Mouse (Mus musculus) neural tube, embryonic 11.5 days (tissue): ENCODE results near the gene Tnfsf10. TPM values are rescaled to one million over a fixed set of nuclear protein-coding genes. Genes with fewer than 3 reads are reported as not detected.
"Not testable (repeated sequence)": the region's sequence is repeated elsewhere in the genome, so short reads cannot be mapped to it uniquely, and the experiment has no call there.

ENCODE experiments used
- ATAC-seq: fragments of 200-750 bp; cut with Nextera tagmentation; 2 replicates; pipeline ENCODE4 v1.8.0; 2017; ENCODE audit warnings: moderate number of reproducible peaks, mild to moderate bottlenecking, moderate TSS enrichment, moderate library complexity; ENCODE audit not compliant: insufficient read depth, low FRiP score, low TSS enrichment
- DNase-seq: peaks from one replicate; pipeline ENCODE4 v3.0.0-alpha.2; 2015; ENCODE audit warnings: low spot score
- H3K27ac ChIP-seq: fragments of 300-500 bp; sonication (generic); 2 replicates; pipeline ENCODE4 v1.5.1; 2014; ENCODE audit warnings: low read depth, mild to moderate bottlenecking, low read length
- H3K27me3 ChIP-seq: fragments of 300-500 bp; sonication (generic); 2 replicates; pipeline ENCODE4 v1.6.1; 2014; ENCODE audit warnings: mild to moderate bottlenecking, low read length, mixed read lengths; ENCODE audit not compliant: control insufficient read depth, insufficient read depth
- H3K36me3 ChIP-seq: fragments of 300-500 bp; sonication (generic); 2 replicates; pipeline ENCODE4 v1.6.1; 2014; ENCODE audit warnings: mild to moderate bottlenecking, low read length, moderate library complexity, mixed read lengths; ENCODE audit not compliant: control insufficient read depth, insufficient read depth
- H3K4me1 ChIP-seq: fragments of 300-500 bp; sonication (generic); 2 replicates; pipeline ENCODE4 v1.6.1; 2014; ENCODE audit warnings: low read length, mixed read lengths; ENCODE audit not compliant: control insufficient read depth, insufficient read depth
- H3K4me2 ChIP-seq: fragments of 300-500 bp; sonication (generic); 2 replicates; pipeline ENCODE4 v1.6.1; 2014; ENCODE audit warnings: low read depth, mild to moderate bottlenecking, moderate library complexity
- H3K4me3 ChIP-seq: fragments of 300-500 bp; sonication (generic); 2 replicates; pipeline ENCODE4 v1.5.1; 2014; ENCODE audit warnings: low read depth, low read length
- H3K9ac ChIP-seq: fragments of 300-500 bp; sonication (generic); 2 replicates; pipeline ENCODE4 v1.6.1; 2014; ENCODE audit warnings: mild to moderate bottlenecking, low read length
- H3K9me3 ChIP-seq: fragments of 300-500 bp; sonication (generic); 2 replicates; pipeline ENCODE4 v1.6.1; 2016; ENCODE audit warnings: low read length; ENCODE audit not compliant: control insufficient read depth
- WGBS: fragments of 180-500 bp; shearing (Covaris S2); extraction: QIAGEN DNeasy Blood & Tissue Kit; methylation state at CpG from one replicate; pipeline ENCODE4 v1.1.7; 2014; 5-methylcytosine and 5-hydroxymethylcytosine counted together
- polyA plus RNA-seq: library from polyadenylated mRNA; unstranded; fragments of >200 nt; fragmentation: Nextera tagmentation; extraction: Ambion mirVana; gene quantifications from 2 replicates; pipeline ENCODE4 v1.2.1, GENCODE M21; 2014

Gene Tnfsf10
- polyA plus RNA-seq, 1 experiment from 2014 or later, result not detected

GRCm38 (mm10) chr3:27283071-27283713 lies 33.6 kb upstream of the Tnfsf10 start:
- Histone ChIP-seq H3K9ac (0 out of 2 replicates have a peak overlapping the region, but pooled peaks have one; percentile 24), H3K4me1 (no peaks in the 10 kb centered on the region), H3K9me3 (no peaks in the 10 kb centered on the region), H3K27ac (no peak overlapping the region), H3K4me2 (peak overlapping the region; percentile 57), H3K27me3 (no peaks in the 10 kb centered on the region), H3K36me3 (no peaks in the 10 kb centered on the region), H3K4me3 (peak overlapping the region; percentile 20)
- 6% methylated on average over 27 of the region's 27 CpGs for WGBS
- no peak for DNase-seq
- peak; percentile 13; the same call in 1 of the 2 replicates for ATAC-seq

- Histone ChIP-seq H3K36me3 (no peaks in the 10 kb centered on the region), H3K9ac (no peak overlapping the region), H3K27me3 (no peaks in the 10 kb centered on the region), H3K9me3 (no peaks in the 10 kb centered on the region), H3K4me1 (no peaks in the 10 kb centered on the region), H3K4me2 (no peak overlapping the region), H3K27ac (no peak overlapping the region), H3K4me3 (no peak overlapping the region)
- 64% methylated on average over 7 of the region's 7 CpGs for WGBS
- ATAC-seq (no peak), DNase-seq (no peak)
These were observed 33.0 kb upstream of the Tnfsf10 start for GRCm38 (mm10) chr3:27283796-27284195.

DNA sequence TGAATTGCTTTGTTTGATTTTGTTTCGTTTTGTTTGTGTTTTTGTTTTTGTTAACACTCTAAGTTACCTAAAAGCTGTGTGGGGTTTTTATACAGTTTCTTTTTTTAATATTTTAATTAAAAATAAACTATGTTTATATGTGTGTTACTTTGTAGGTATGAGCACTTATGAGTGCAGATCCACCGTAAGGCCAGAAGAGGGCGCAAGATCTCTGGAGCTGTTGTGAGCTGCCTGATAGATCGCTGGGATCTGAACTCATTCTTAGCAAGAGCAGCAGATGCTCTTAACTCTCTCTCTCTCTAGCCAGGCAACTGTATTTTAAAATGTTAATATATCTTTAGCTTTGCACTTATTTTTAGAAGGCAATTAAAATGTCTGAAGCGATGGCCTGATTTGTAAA lies 32.6 kb upstream of the Tnfsf10 start:
- no peaks in the 10 kb centered on the region for H3K36me3 ChIP-seq
- H3K27ac ChIP-seq, result no peak overlapping the region
- no peak for ATAC-seq
- no peaks in the 10 kb centered on the region for H3K4me1 ChIP-seq
- H3K4me3 ChIP-seq, result no peak overlapping the region
- no peaks in the 10 kb centered on the region for H3K27me3 ChIP-seq
- H3K4me2 ChIP-seq, result no peak overlapping the region
- no peak for DNase-seq
- no peak overlapping the region for H3K9ac ChIP-seq
- 90% methylated on average over 5 of the region's 5 CpGs for WGBS
- no peaks in the 10 kb centered on the region for H3K9me3 ChIP-seq

- H3K27me3 ChIP-seq, result no peaks in the 10 kb centered on the region
- ATAC-seq, result no peak
- no peaks in the 10 kb centered on the region for H3K4me1 ChIP-seq
- H3K4me2 ChIP-seq, result no peak overlapping the region
- no peaks in the 10 kb centered on the region for H3K36me3 ChIP-seq
- no peaks in the 10 kb centered on the region for H3K9me3 ChIP-seq
- no peak overlapping the region for H3K4me3 ChIP-seq
- DNase-seq, result no peak
- H3K9ac ChIP-seq, result no peak overlapping the region
- WGBS, result 84% methylated on average over 9 of the region's 9 CpGs
- no peak overlapping the region for H3K27ac ChIP-seq
These were observed 31.8 kb upstream of the Tnfsf10 start for GRCm38 (mm10) chr3:27285072-27285471.

DNA sequence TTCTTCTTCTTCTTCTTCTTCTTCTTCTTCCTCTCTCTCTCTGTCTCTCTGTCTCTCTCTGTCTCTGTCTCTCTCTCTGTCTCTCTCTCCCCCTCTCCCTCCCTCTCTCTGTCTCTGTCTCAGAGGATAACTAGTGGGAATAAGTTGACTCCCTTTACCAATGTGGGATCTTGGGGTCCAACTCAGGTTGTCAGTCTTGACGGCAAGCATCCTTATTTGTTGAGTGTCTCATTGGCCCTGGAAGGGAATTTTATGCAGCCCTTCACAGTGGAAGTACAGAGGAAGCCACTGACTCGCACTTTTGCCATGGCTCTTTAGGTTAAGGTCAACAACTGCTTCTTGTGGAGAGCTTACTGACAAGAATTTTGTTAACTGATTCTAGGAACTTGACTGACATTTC lies 28.5 kb upstream of the Tnfsf10 start:
- H3K4me2 ChIP-seq, result no peak overlapping the region
- no peak for DNase-seq
- H3K36me3 ChIP-seq, result no peaks in the 10 kb centered on the region
- 88% methylated on average over 2 of the region's 2 CpGs for WGBS
- no peak overlapping the region for H3K4me3 ChIP-seq
- H3K4me1 ChIP-seq, result no peaks in the 10 kb centered on the region
- no peak for ATAC-seq
- no peaks in the 10 kb centered on the region for H3K9me3 ChIP-seq
- H3K9ac ChIP-seq, result no peak overlapping the region
- H3K27ac ChIP-seq, result no peak overlapping the region
- no peaks in the 10 kb centered on the region for H3K27me3 ChIP-seq

DNA sequence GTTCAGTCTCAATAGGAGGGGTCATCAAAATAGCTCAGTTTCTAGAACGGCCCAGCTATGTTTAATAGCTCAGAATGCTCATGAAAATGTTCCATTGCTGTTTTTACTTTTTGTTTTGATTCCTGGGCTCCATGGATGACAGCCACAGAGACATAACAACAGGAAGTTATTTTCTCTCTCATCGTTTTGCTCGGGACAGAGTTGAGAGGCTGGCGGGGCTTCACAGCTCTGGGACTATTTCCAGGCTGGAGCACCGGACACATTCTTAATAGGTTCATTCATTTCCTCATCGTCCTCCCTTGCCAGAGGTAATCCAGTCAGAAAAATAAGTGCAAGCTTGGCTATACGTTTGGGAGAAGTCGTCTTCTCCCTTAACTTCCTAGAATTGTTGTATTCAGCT lies 27.9 kb upstream of the Tnfsf10 start:
- Histone ChIP-seq H3K9me3 (no peaks in the 10 kb centered on the region), H3K4me3 (no peak overlapping the region), H3K4me1 (no peaks in the 10 kb centered on the region), H3K9ac (no peak overlapping the region), H3K36me3 (no peaks in the 10 kb centered on the region), H3K4me2 (no peak overlapping the region), H3K27me3 (no peaks in the 10 kb centered on the region), H3K27ac (no peak overlapping the region)
- ATAC-seq (no peak), DNase-seq (no peak)
- WGBS, result 75% methylated on average over 8 of the region's 8 CpGs

DNA sequence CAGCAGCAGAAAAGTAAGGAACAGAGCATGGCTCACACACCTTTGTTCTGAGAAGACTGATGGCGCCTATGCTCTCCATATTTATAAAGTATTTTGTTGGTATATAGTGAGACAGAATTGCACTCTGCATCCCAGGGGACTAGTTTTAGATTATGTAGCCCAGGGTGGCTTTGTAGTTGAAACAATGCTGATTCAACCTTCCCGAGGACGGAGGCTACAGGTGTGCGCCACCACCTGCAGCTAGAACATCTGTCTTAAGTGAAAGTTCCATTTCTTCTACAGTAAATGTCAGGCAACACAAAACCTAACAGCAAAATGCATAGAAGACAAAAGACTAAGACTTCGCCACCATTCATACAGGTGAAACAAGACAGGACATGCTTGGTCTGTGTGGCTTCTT lies 26.5 kb upstream of the Tnfsf10 start:
- no peaks in the 10 kb centered on the region for H3K36me3 ChIP-seq
- ATAC-seq, result no peak
- DNase-seq, result no peak
- no peak overlapping the region for H3K27ac ChIP-seq
- H3K4me3 ChIP-seq, result no peak overlapping the region
- H3K27me3 ChIP-seq, result no peaks in the 10 kb centered on the region
- no peak overlapping the region for H3K9ac ChIP-seq
- 85% methylated on average over 5 of the region's 5 CpGs for WGBS
- no peaks in the 10 kb centered on the region for H3K4me1 ChIP-seq
- no peaks in the 10 kb centered on the region for H3K9me3 ChIP-seq
- no peak overlapping the region for H3K4me2 ChIP-seq

DNA sequence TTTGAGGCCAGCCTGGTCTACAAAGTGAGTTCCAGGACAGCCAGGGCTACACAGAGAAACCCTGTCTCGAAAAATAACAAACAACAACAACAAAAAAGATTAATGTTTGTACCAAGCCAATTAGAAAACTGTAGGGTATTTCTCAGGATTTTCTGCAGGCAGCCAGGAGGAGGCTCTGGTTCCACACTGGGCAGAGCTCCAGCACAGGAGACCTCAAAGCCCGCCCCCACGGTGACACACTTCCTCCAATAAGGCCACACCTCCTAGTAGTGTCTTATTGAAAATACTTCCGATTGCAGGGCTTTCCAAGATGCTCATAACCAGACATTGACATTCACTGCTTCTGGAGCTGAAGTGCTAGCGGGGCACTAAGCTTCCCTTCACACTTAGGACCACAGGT lies 25.9 kb upstream of the Tnfsf10 start:
- H3K9me3 ChIP-seq, DNase-seq, H3K4me2 ChIP-seq, H3K4me3 ChIP-seq, H3K9ac ChIP-seq, H3K27ac ChIP-seq, H3K4me1 ChIP-seq, H3K36me3 ChIP-seq, H3K27me3 ChIP-seq, ATAC-seq: not testable (repeated sequence)
- 87% methylated on average over 5 of the region's 5 CpGs for WGBS

DNA sequence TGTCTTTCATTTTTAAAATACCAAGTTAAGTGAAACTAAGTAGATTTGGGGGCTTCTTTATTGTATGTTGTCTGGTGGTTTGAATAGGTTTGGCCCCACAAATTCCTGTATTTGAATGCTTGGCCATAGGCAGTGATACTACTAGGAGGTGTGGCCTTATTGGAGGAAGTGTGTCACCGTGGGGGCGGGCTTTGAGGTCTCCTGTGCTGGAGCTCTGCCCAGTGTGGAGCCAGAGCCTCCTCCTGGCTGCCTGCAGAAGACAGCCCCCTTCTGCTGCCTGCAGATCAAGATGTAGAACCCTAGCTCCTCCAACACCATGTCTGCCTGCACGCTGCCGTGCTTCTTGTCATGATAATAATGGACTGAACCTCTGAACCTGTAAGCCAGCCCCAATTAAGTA lies 25.4 kb upstream of the Tnfsf10 start:
- H3K36me3 ChIP-seq, H3K4me2 ChIP-seq, H3K27ac ChIP-seq, H3K4me3 ChIP-seq, H3K9me3 ChIP-seq, DNase-seq, ATAC-seq, H3K4me1 ChIP-seq, H3K27me3 ChIP-seq, H3K9ac ChIP-seq: not testable (repeated sequence)
- WGBS, result 84% methylated on average over 4 of the region's 4 CpGs
